Mouse (Mus musculus): ENCODE results near the gene Rras. TPM values are rescaled to one million over a fixed set of nuclear protein-coding genes. Genes with fewer than 3 reads are reported as not detected.
A peak's percentile ranks its signal among the peaks of the same experiment; 100 is the strongest.

Rras gene
- 11.0 and 14.9 TPM in 2 replicates for polyA plus RNA-seq (2011; ENCODE audit: insufficient read depth, insufficient read length, low replicate concordance, missing spikeins)

- H3K27ac ChIP-seq (ENCODE audit: control insufficient read depth, insufficient read depth, low read depth, low read length, poor library complexity): peak within 1 kb of the TSS; percentile 91
- H3K4me3 ChIP-seq (replicated peaks; ENCODE audit: control insufficient read depth, low read depth, low read length): peak within 1 kb of the TSS; percentile 65
- WGBS: under 1% methylated on average over 36 of the region's 36 CpGs
- H3K4me1 ChIP-seq (ENCODE audit: control insufficient read depth, insufficient read depth, low read length): no peaks in the 10 kb centered on the region
- TF ChIP-seq POLR2A (IDR thresholded peaks at IDR 0.05; ENCODE audit: borderline replicate concordance, control insufficient read depth, low read depth, low read length): peak; percentile 61; the same call in 1 of the 2 replicates
- no peak for TF ChIP-seq CTCF (IDR thresholded peaks at IDR 0.05; ENCODE audit: control insufficient read depth, insufficient read depth, low read length)
Measured at GRCm38 (mm10) chr7:45017242-45018061, at the start of gene Rras. Gene Rras, plus strand, starts transcription at chr7:45017961.

GRCm38 (mm10) chr7:44970231-44970691 is 47.5 kb upstream of the Rras start:
- Histone ChIP-seq H3K27ac (ENCODE audit: control insufficient read depth, insufficient read depth, low read depth, low read length, poor library complexity) (no peak overlapping the region), H3K4me1 (ENCODE audit: control insufficient read depth, insufficient read depth, low read length) (peaks cover 1% of the 10 kb centered on the region; the same call in 1 of the 2 replicates), H3K4me3 (replicated peaks; ENCODE audit: control insufficient read depth, low read depth, low read length) (peak overlapping the region; percentile 60)
- TF ChIP-seq CTCF (IDR thresholded peaks at IDR 0.05; ENCODE audit: control insufficient read depth, insufficient read depth, low read length): no peak
- no peak for TF ChIP-seq POLR2A (IDR thresholded peaks at IDR 0.05; ENCODE audit: borderline replicate concordance, control insufficient read depth, low read depth, low read length)
- under 1% methylated on average over 36 of the region's 36 CpGs for WGBS

GRCm38 (mm10) chr7:44971142-44971541 is 46.6 kb upstream of the Rras start:
- H3K27ac ChIP-seq (ENCODE audit: control insufficient read depth, insufficient read depth, low read depth, low read length, poor library complexity): no peak overlapping the region
- no peak for TF ChIP-seq CTCF (IDR thresholded peaks at IDR 0.05; ENCODE audit: control insufficient read depth, insufficient read depth, low read length)
- no peak for TF ChIP-seq POLR2A (IDR thresholded peaks at IDR 0.05; ENCODE audit: borderline replicate concordance, control insufficient read depth, low read depth, low read length)
- 65% methylated on average over 7 of the region's 7 CpGs for WGBS
- H3K4me3 ChIP-seq (replicated peaks; ENCODE audit: control insufficient read depth, low read depth, low read length): no peak overlapping the region
- peaks cover 1% of the 10 kb centered on the region; the same call in 1 of the 2 replicates for H3K4me1 ChIP-seq (ENCODE audit: control insufficient read depth, insufficient read depth, low read length)

- TF ChIP-seq POLR2A (IDR thresholded peaks at IDR 0.05; ENCODE audit: borderline replicate concordance, control insufficient read depth, low read depth, low read length) (no peak), CTCF (IDR thresholded peaks at IDR 0.05; ENCODE audit: control insufficient read depth, insufficient read depth, low read length) (no peak)
- no peak overlapping the region for H3K27ac ChIP-seq (ENCODE audit: control insufficient read depth, insufficient read depth, low read depth, low read length, poor library complexity)
- H3K4me1 ChIP-seq (ENCODE audit: control insufficient read depth, insufficient read depth, low read length): peaks cover 1% of the 10 kb centered on the region; the same call in 1 of the 2 replicates
- 69% methylated on average over 14 of the region's 14 CpGs for WGBS
- no peak overlapping the region for H3K4me3 ChIP-seq (replicated peaks; ENCODE audit: control insufficient read depth, low read depth, low read length)
Measured at GRCm38 (mm10) chr7:44973415-44974130, 44.2 kb upstream of the Rras start.

- peaks cover 1% of the 10 kb centered on the region; the same call in 1 of the 2 replicates for H3K4me1 ChIP-seq (ENCODE audit: control insufficient read depth, insufficient read depth, low read length)
- peak within 1 kb of the TSS; percentile 37 for H3K4me3 ChIP-seq (replicated peaks; ENCODE audit: control insufficient read depth, low read depth, low read length)
- H3K27ac ChIP-seq (ENCODE audit: control insufficient read depth, insufficient read depth, low read depth, low read length, poor library complexity): peak within 1 kb of the TSS; percentile 18
- 10% methylated on average over 22 of the region's 22 CpGs for WGBS
- no peak for TF ChIP-seq CTCF (IDR thresholded peaks at IDR 0.05; ENCODE audit: control insufficient read depth, insufficient read depth, low read length)
- TF ChIP-seq POLR2A (IDR thresholded peaks at IDR 0.05; ENCODE audit: borderline replicate concordance, control insufficient read depth, low read depth, low read length): no peak
Measured at GRCm38 (mm10) chr7:44974383-44975116, 43.2 kb upstream of the Rras start, which contains the start of gene Cpt1c. Gene Cpt1c, minus strand, starts transcription at chr7:44974851.

- Histone ChIP-seq H3K27ac (ENCODE audit: control insufficient read depth, insufficient read depth, low read depth, low read length, poor library complexity) (no peak overlapping the region), H3K4me3 (replicated peaks; ENCODE audit: control insufficient read depth, low read depth, low read length) (no peak overlapping the region), H3K4me1 (ENCODE audit: control insufficient read depth, insufficient read depth, low read length) (peaks cover 1% of the 10 kb centered on the region; the same call in 1 of the 2 replicates)
- TF ChIP-seq CTCF (IDR thresholded peaks at IDR 0.05; ENCODE audit: control insufficient read depth, insufficient read depth, low read length) (no peak), POLR2A (IDR thresholded peaks at IDR 0.05; ENCODE audit: borderline replicate concordance, control insufficient read depth, low read depth, low read length) (no peak)
- 48% methylated on average over 6 of the region's 6 CpGs for WGBS
Measured at GRCm38 (mm10) chr7:44975117-44975419, 42.7 kb upstream of the Rras start.

GRCm38 (mm10) chr7:44978300-44978699 is 39.5 kb upstream of the Rras start:
- H3K27ac ChIP-seq (ENCODE audit: control insufficient read depth, insufficient read depth, low read depth, low read length, poor library complexity): no peak overlapping the region
- H3K4me3 ChIP-seq (replicated peaks; ENCODE audit: control insufficient read depth, low read depth, low read length): no peak overlapping the region
- H3K4me1 ChIP-seq (ENCODE audit: control insufficient read depth, insufficient read depth, low read length): no peaks in the 10 kb centered on the region
- 83% methylated on average over 3 of the region's 3 CpGs for WGBS
- TF ChIP-seq CTCF (IDR thresholded peaks at IDR 0.05; ENCODE audit: control insufficient read depth, insufficient read depth, low read length) (no peak), POLR2A (IDR thresholded peaks at IDR 0.05; ENCODE audit: borderline replicate concordance, control insufficient read depth, low read depth, low read length) (no peak)
